Mouse (Mus musculus) MEL (cell line): ENCODE measurements around the gene Gsap.

Experiments
- CHD2 ChIP-seq: IDR thresholded peaks from 2 replicates; pipeline ENCODE4 v1.6.1; 2011; ENCODE audit warnings: low read length, improper control_type of control experiment
- CTCF ChIP-seq, 3 experiments: IDR thresholded peaks in 2 of 3; conservative IDR thresholded peaks in 1 of 3; 2 replicates each; pipeline ENCODE4 v1.5.1; 2011 to 2012; ENCODE audit warnings: low read length in 3 of 3, low read depth in 2 of 3, mild to moderate bottlenecking in 2 of 3, improper control_type of control experiment in 1 of 3, inconsistent platforms in 1 of 3, mixed read lengths in 1 of 3, moderate library complexity in 1 of 3; ENCODE audit not compliant: control insufficient read depth in 1 of 3, insufficient read depth in 1 of 3, poor library complexity in 1 of 3, severe bottlenecking in 1 of 3
- E2F4 ChIP-seq: IDR thresholded peaks from 2 replicates; pipeline ENCODE4 v1.6.1; 2011; ENCODE audit warnings: low read depth, low read length, improper control_type of control experiment, borderline replicate concordance
- ELF1 ChIP-seq: IDR thresholded peaks from 2 replicates; pipeline ENCODE4 v1.6.1; 2014; ENCODE audit warnings: low read depth, mild to moderate bottlenecking, inconsistent platforms, low read length, improper control_type of control experiment, moderate library complexity
- ETS1 ChIP-seq: IDR thresholded peaks from 2 replicates; pipeline ENCODE4 v1.6.1; 2012; ENCODE audit warnings: low read depth, mild to moderate bottlenecking, inconsistent platforms, low read length, improper control_type of control experiment, moderate library complexity
- GATA1 ChIP-seq: IDR thresholded peaks from 2 replicates; pipeline ENCODE4 v1.6.1; 2011; ENCODE audit warnings: low read depth, low read length, improper control_type of control experiment
- KAT2A ChIP-seq: conservative IDR thresholded peaks from 2 replicates; pipeline ENCODE4 v1.6.1; 2012; ENCODE audit warnings: low read depth, low read length, improper control_type of control experiment, inconsistent platforms
- MYC ChIP-seq: IDR thresholded peaks from 2 replicates; pipeline ENCODE4 v1.6.1; 2011; ENCODE audit warnings: low read depth, mild to moderate bottlenecking, low read length, improper control_type of control experiment, moderate library complexity
- POLR2A ChIP-seq, 2 experiments: IDR thresholded peaks; 2 replicates each; pipeline ENCODE4 v1.6.1; 2011 to 2012; ENCODE audit warnings: low read length in 2 of 2, mild to moderate bottlenecking in 2 of 2, control low read depth in 1 of 2, improper control_type of control experiment in 1 of 2, low read depth in 1 of 2, moderate library complexity in 1 of 2; ENCODE audit not compliant: control insufficient read depth in 1 of 2, insufficient read depth in 1 of 2, poor library complexity in 1 of 2
- SMC3 ChIP-seq: IDR thresholded peaks from 2 replicates; pipeline ENCODE4 v1.6.1; 2011; ENCODE audit warnings: low read depth, low read length, improper control_type of control experiment
- TAL1 ChIP-seq: IDR thresholded peaks from 2 replicates; pipeline ENCODE4 v1.6.1; 2012; ENCODE audit warnings: mild to moderate bottlenecking, inconsistent platforms, low read length, moderate library complexity, mixed read lengths
- TCF12 ChIP-seq: IDR thresholded peaks from 2 replicates; pipeline ENCODE4 v1.6.1; 2014; ENCODE audit warnings: low read depth, mild to moderate bottlenecking, inconsistent platforms, low read length, improper control_type of control experiment, moderate library complexity
- USF2 ChIP-seq, 2 experiments: IDR thresholded peaks; 2 replicates each; pipeline ENCODE4 v1.6.1; 2011 to 2012; ENCODE audit warnings: improper control_type of control experiment in 2 of 2, low read length in 2 of 2, borderline replicate concordance in 1 of 2, inconsistent platforms in 1 of 2, low read depth in 1 of 2, mild to moderate bottlenecking in 1 of 2; ENCODE audit not compliant: insufficient read depth in 1 of 2
- ZC3H11A ChIP-seq: IDR thresholded peaks from 2 replicates; pipeline ENCODE4 v1.6.1; 2012; ENCODE audit warnings: low read depth, mild to moderate bottlenecking, inconsistent platforms, low read length, improper control_type of control experiment

DNA sequence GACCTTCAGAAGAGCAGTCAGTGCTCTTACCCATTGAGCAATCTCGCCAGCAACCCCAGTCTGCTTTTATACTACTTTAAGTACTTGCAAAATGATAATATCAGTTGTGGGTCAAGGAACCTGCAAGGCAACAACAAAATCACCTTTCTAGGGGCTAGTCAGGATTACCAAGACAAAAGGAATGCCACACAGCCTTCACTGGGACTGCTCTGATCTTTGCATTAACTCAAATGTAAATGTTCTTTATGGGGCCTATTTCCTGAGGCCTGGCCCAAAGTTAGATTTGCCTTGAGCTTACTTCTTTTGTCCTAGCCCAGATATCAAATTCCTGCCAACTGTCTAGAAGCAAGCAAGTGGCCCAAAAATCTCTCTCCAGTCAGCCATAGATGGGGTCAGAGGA is 58.5 kb downstream of the Gsap start:
- TF ChIP-seq CTCF (IDR thresholded peaks at IDR 0.05 in 2 of 3, conservative IDR thresholded peaks at IDR 0.05 in 1 of 3; ENCODE audit: control insufficient read depth in 1 of 3, insufficient read depth in 1 of 3, low read depth in 2 of 3, low read length in 3 of 3, poor library complexity in 1 of 3, severe bottlenecking in 1 of 3), result no peak
- no peak for TF ChIP-seq MYC
- TF ChIP-seq E2F4, result no peak
- no peak for TF ChIP-seq POLR2A (IDR thresholded peaks at IDR 0.05; ENCODE audit: control insufficient read depth in 1 of 2, insufficient read depth in 1 of 2, low read depth in 1 of 2, low read length in 2 of 2, poor library complexity in 1 of 2)
- no peak for TF ChIP-seq SMC3
- TF ChIP-seq ZC3H11A, result no peak
- TF ChIP-seq ETS1, result no peak
- no peak for TF ChIP-seq KAT2A
- no peak for TF ChIP-seq USF2 (IDR thresholded peaks at IDR 0.05; ENCODE audit: borderline replicate concordance in 1 of 2, insufficient read depth in 1 of 2, low read depth in 1 of 2, low read length in 2 of 2)
- no peak for TF ChIP-seq TCF12
- TF ChIP-seq CHD2, result no peak
- no peak for TF ChIP-seq ELF1
- TF ChIP-seq GATA1, result no peak
- no peak for TF ChIP-seq TAL1
